Mouse (Mus musculus) erythroblast, embryonic 14.5 days (primary cell): Measurements from ENCODE around the gene Gm36079.
"Not testable (repeated sequence)": the region's sequence is repeated elsewhere in the genome, so short reads cannot be mapped to it uniquely, and the experiment has no call there.

ENCODE experiments used
- GATA1 ChIP-seq: IDR thresholded peaks from 2 replicates; pipeline ENCODE4 v1.6.1; 2012; ENCODE audit warnings: low read length, inconsistent platforms, mixed read lengths
- TAL1 ChIP-seq: IDR thresholded peaks from 3 replicates; pipeline ENCODE4 v1.6.1; 2012; ENCODE audit warnings: low read length, inconsistent platforms, mixed read lengths

DNA sequence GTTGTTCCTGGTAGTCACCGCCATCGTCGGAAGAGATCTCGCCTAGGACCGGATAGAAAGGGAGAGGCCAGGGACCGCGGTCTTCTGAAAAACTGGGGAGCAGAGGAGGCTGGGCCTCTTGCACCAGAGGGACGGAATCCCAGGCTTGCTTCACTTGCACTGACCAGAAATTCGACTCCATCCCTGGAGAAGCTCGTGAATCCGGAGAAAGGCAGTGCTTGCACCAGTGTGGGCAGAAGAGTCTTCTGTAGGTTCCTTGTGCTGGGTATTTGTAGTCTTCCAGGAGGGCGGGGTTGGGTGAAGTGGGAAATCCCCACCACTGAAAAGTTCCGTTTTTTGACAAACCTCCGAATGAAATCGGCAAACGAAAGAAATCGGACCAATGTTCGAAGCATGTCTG is 8.3 kb upstream of the Gm36079 start:
- not testable (repeated sequence) for TF ChIP-seq GATA1, TAL1
